Mouse (Mus musculus): ENCODE data around the gene Yod1.

DNA sequence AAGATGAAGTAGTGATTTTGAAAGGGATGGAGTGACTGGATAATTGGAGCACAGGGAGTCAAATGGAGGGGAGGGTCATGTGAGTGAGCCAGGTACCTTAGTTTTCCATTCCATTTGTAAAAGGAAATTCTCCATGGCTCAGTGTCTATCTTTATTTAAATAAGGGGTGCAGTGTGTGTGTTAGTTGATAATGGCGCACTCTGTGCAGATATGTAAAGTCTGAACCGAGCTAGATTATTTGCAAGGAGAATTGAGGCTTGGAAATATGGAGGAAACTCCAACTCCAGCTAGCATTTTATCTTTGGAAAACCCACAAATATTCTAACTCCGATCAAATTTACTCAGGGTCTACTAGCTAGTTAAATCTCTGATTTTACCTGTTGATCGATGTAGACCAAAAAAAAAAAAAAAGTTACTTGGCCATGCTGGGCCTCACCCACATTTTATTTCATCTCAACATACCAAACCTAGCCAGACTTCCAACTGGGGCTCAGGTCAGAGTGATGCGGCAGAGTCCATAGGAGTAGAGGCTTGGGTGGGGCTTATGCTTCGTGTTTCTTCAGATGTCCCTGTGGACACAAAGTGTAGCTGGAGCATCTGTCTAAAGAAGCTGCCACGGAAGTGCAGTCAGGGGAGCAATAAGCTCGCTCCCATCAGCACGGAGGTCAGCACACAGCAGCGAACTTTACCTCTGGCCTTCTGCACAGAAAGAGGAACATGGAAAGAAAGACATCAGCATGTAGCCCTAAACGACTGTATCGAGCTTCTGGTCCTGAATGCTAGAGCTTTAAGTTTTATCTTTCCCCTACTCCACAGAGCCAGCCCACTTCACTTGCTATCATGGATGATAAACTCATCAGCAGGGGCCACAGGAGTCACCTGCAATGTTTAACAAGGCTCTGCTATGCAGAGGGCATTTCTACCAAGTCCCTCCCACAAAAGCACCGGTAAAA lies 15.9 kb downstream of the Yod1 start:
- TF ChIP-seq POLR2A (IDR thresholded peaks at IDR 0.05; ENCODE audit: borderline replicate concordance, extremely low read depth, insufficient read depth, insufficient read length, poor library complexity, severe bottlenecking) = no peak
- TF ChIP-seq CTCF (IDR thresholded peaks at IDR 0.05; ENCODE audit: borderline replicate concordance, extremely low read depth, insufficient read depth, insufficient read length) = no peak
